Mouse (Mus musculus) G1E (cell line): ENCODE measurements around the gene Primpol.

Source experiments
- CTCF ChIP-seq: IDR thresholded peaks from 2 replicates; pipeline ENCODE4 v1.5.1; 2012; ENCODE audit warnings: low read depth, low read length, inconsistent platforms, mixed read lengths
- GATA1 ChIP-seq: IDR thresholded peaks from 2 replicates; pipeline ENCODE4 v1.6.1; 2012; ENCODE audit warnings: borderline replicate concordance, low read length, inconsistent platforms, mixed read lengths
- GATA2 ChIP-seq: IDR thresholded peaks from 2 replicates; pipeline ENCODE4 v1.6.1; 2012; ENCODE audit warnings: low read depth, low read length, inconsistent platforms, borderline replicate concordance
- POLR2AphosphoS5 ChIP-seq: IDR thresholded peaks from 2 replicates; pipeline ENCODE4 v1.6.1; 2012; ENCODE audit warnings: low read depth, low read length, inconsistent platforms; ENCODE audit not compliant: insufficient replicate concordance
- TAL1 ChIP-seq: conservative IDR thresholded peaks from 2 replicates; pipeline ENCODE4 v1.6.1; 2012; ENCODE audit warnings: low read depth, low read length, inconsistent platforms, mixed read lengths

GRCm38 (mm10) chr8:46627881-46628280, 10.9 kb upstream of the Primpol start:
- TF ChIP-seq CTCF (no peak), GATA1 (no peak), TAL1 (no peak), GATA2 (no peak), POLR2AphosphoS5 (no peak)
